Mouse (Mus musculus) lung, postnatal 14 days (tissue): Measurements from ENCODE around the gene C2cd4d.
A peak's percentile ranks its signal among the peaks of the same experiment; 100 is the strongest.

ENCODE experiments used
- DNase-seq: peaks from one replicate; pipeline ENCODE4 v3.0.0; 2021

The C2cd4d gene

DNA sequence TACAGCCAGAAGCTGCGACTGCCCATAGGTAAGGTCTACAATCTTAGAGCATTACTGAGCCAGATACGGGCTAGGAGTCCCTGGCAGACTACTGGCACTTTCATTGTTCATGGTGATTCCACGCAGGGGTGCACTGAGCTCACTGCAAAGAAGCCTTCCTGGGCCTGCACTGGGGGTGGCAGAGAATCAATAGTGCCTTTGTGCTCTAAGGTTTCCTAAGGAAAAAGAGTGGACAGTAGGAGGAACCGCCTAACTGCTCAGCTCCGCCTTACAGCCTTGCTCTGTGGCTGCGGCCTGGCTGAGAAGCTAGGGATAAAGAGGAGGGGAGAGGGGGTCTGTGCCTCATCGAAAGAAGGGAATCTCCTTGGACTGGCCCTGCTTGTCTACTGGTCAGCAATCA lies at the start of gene C2cd4d:
TSS of gene C2cd4d (plus strand) at position 301 of the 400 bp plus-strand sequence.
- no peak for DNase-seq

DNA sequence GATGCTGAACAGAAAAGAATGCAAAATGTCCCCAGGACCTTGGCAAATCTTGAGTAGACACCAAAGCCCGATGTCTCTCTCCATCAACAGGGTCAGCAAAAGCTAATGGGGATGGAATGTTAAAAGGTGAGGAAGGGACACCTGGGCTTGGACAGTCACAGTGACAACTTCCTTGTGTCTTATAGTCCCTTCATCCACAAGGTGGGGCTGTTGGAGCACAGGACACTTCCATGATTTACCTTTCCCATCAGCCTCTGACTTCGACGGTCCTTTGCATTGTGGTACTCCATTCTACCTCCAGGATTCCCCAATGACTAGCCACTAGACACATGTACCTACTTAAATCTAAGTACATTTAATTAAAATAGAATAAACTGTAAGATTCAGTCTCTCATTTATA lies 33.6 kb upstream of the C2cd4d start:
- DNase-seq = peak; percentile 8

DNA sequence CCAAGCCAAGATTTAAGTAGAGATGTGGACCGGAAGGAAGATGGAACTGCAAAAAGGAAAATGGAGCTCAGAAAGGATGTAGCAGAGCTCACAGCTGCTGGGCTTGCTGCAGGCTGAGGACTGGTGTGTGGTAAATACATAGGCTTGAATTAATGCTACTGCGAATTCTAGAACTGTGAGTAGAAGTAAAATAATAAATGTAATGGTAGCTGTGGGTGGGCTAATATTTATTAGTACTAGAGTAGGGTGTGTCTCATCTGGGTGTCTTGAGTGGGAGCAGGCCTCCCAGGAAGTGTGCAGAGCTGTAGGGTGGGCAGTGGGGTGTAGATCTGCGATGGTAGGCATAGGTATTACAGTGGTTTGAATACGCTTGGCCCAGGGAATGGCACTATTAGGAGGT lies 27.8 kb upstream of the C2cd4d start:
- DNase-seq = no peak

DNA sequence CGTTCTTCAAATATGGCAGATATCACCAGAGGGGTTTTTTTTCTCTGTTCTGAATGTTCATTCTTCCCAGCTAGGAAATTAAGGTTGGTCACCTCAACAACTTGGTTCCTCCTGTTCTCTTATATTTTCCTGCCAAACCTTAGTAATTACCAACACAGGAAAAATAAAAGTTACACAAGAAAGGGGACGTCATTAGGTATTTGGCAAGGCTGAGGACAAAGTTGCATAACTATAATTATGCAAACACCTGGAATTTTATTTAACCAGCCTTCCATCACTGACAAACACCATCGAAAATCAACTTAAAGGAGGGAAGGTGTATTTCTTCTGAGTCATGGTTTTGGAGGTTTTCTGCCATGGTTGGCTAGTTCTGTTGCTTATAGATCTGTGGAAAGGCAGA lies 23.7 kb upstream of the C2cd4d start:
- no peak for DNase-seq

DNA sequence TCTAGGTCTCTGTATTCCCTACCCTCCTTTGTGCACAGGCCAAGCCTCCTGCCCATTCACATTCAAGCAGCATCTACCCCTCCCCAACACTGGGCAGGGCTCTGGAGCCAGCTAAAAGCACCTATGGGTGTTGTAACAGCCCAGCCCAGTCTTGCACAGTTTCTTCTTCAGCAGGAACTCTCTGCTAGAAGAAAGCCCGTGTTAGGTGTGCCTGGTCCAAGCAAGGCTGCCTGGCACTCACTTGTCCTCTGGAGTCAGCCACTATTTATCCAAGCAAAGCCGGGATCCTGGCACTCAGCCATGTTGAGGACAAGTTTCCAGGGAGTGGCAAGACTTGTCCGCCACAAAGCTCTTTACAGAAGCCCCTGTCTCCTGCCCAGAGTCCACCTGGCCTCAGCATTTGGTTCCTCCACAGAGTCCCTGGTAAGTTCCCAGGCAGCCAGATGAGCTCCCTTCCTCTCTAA lies 20.2 kb upstream of the C2cd4d start, which contains the start of gene Them5:
TSS of gene Them5 (plus strand) at position 141 of the 464 bp plus-strand sequence.
- DNase-seq = peak; percentile 31

DNA sequence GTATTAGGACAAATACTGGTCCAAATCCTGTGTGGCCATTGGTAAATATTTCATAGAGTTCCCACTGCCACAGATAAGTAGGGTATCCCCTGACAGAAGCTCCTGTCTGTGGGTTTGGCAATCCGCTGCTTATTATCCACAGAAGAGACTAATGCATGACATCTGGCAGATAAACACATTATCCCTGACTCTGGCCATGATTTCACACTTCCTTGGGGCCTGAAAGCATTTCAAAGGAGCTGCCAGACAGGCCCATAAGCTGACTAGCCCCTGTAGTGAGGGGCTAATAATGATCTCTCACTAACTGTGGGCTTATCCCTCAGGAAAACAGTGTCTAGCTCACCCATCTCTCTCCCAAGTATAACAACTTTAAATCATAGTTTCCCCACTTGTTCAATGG lies 19.7 kb upstream of the C2cd4d start:
- no peak for DNase-seq

DNA sequence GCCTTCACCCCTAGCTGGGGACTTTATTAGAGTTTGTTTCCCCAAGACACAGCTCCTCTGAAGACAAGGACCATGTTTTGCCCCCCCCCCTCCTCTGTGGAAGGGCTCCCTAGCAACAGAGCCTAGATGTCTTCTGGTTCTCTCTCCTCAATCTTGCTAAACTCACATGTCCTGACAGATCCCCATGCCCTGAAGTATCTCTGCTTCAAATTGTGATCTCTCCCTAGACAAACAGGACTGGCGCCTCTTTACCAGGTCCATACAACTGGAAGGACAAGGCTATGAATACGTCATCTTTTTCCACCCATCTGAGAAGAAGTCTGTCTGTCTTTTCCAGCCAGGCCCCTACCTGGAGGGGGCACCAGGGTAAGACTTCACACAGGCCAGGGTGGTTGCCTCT lies 18.1 kb upstream of the C2cd4d start:
- DNase-seq = no peak

DNA sequence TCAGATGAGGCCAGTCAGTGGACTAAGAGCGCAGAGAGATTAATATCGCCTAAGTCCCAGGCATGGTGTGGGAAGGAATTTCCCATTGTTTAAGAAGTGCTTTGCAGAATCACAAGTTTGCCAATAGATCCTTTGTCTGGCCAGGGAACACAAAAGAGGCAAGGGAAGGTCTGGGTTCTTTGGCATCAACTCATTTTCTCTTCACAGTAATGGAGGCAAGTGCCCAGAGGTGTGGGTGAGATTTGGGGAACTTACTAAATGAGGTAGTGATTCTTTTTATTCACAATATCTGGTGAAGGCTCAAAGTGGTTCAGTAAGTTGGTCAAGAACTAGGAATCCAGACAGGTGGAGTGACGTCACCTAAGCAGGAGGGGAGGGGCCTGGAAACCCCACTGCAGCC lies 17.3 kb upstream of the C2cd4d start:
- DNase-seq = no peak

DNA sequence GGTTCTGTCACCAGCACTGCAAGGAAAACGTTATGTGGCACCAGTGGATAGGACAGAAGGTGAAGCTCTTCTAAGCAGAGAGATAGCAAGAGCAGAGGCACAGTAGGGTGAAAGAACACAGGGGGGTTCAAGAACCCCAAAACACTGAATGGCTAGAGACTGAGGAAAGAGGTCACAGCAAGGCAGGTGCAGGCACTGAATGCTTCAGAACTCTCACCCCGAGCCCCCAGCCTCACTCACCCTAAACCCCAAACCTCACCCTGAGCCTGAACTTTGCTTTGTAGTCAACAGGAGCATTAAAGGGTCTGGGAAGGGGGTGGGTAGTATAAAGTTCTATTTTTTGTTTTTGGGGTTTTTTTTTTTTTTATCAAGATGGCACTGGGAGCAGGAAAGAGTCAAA lies 14.1 kb upstream of the C2cd4d start:
- DNase-seq = no peak

DNA sequence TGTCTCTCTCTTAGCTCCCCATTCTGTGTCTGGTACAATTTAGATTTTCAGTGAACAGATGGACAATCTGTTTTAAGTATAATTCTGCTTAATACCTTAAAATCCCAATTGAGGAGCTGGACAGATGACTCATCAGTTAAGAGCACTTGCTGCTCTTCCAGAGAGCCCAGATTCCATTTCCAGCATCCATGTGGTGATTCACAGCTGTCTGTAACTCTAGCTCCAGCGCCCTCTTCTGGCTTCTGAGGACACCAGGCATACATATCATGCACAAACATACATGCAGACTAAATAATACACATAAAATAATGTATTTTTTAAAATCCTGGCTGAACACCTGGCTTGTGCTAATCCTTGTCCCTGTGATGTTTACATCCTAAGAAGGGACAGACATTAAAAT lies 1.4 kb upstream of the C2cd4d start:
- peak; percentile 37 for DNase-seq

DNA sequence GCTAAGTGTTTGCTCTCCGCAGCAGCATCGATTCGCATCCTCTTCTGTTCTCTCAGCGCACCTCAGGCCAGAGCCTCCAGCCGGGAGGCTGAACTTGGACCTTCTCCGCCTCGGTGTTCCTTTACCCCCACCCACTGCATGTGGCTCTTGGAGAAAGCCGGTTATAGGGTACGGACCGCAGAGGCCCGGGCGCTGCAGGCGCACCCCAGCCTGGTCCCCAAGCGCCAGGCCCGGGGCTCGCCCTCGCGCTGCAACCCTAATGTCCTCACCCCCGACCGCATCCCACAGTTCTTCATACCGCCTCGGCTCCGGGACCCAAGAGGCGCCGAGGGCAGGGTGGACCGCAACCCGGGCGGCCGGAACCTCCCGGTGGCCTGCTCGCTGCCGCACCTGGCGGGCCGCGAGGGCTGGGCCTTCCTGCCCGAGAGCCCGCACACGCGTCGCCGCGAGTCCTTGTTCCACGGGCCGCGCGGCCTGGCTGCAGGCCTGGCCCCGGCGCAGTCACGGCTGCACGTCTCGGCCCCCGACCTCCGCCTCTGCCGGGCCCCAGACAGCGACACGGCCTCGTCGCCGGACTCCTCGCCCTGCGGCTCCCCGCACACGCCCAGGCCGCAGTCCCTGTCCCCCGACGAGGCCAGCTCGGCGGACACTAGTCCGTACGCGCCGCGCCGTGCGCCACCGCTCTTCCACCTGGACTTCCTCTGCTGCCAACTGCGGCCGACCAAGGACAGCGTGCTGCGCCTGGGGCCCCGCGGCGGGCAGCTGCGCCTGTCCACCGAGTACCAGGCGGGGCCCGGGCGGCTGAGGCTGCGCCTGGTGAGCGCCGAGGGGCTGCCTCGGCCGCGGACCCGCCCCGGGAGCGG lies 1.3 kb downstream of the C2cd4d start:
- peak; percentile 34 for DNase-seq

DNA sequence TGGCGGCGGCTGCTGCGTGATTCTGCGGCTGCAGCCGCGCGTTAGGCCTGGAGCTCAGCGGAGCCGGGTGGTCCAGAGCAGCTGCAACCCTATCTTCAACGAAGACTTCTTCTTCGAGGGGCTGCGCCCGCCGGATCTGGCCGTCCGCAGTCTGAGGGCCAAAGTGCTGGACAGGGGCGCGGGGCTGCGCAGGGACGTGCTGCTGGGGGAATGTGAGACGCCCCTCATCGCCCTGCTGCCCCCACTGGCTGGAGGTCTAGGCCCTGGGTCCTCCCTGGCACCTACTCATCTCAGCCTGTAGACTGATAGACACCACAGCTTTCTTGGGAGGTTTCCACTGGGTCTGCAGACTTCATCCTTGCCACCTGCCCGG lies 1.9 kb downstream of the C2cd4d start:
- DNase-seq = no peak

DNA sequence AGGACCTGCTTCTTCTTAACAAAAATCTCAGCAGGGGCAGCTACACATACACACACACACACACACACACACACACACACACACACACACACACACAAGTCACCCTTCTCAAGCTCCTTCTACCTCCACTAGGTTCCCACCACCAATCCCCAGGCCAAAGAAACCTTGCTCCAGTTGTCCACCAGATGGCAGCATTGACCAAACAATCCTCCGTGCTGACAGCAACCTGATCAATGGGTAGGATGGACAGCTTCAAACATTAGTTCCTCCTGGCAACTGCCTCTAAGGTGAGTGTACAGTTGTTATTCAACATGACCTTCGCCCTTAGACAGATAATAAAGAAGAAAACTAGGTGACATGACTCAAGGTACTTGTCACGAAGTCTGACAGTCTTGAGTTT lies 4.5 kb downstream of the C2cd4d start:
- peak; percentile 83 for DNase-seq

DNA sequence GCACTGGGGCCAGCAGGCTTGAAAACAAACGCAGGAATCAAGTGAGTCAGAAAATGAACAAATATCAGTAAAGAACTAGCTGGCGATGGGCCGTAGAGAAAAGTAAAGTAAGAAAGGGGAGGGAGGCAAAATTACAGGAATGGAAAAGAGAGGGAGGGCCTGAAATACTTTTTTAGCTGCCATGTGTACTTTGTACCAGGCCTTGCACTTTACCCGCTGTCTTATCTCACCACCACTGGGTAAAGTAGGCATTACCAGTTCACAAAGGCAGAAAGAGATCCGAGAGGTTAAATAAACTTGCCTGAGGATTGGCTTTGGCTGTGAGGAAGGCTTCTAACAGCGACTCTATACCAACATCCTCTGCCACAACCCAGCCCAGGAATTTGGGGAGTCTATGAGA lies 5.3 kb downstream of the C2cd4d start:
- DNase-seq = no peak

DNA sequence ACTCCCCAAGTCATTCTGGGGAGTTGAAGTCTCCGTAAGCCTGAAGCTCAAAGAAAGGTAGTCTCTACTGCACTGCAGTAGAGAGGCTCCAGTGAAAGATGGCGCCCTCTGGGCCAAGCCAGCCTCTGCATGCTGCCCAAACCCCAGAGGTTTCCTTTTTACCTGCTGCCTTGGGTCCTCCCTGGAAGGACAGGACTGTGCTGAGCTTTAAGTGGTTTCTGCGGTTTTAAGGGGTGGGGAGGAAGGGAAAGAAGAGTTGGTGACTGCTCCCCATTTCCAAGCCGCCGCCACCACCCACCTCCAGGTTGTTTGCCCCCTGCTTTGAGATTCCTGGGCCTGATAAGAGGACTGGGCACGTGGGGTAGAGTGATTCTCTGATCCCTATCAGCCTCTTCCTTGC lies 6.4 kb downstream of the C2cd4d start:
- DNase-seq = no peak

DNA sequence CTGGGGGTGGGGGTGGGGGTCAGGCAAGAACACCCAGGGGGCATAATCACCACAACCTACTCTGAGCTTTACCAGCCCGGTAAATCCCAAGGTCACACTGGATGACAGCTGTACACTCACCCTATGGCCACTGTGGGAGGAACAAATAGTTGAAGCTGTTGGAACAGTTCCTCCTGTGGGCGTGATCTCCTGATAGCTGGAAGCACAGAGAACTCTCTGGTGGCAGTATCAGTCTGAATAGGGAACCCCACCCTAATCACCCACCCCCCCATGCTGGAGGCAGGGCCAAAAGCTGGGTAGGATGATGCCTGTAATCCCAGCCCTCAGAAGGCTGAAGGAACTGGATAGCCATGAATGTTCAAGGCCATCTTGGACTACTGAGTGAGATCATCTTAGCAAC lies 7.5 kb downstream of the C2cd4d start:
- DNase-seq = no peak

DNA sequence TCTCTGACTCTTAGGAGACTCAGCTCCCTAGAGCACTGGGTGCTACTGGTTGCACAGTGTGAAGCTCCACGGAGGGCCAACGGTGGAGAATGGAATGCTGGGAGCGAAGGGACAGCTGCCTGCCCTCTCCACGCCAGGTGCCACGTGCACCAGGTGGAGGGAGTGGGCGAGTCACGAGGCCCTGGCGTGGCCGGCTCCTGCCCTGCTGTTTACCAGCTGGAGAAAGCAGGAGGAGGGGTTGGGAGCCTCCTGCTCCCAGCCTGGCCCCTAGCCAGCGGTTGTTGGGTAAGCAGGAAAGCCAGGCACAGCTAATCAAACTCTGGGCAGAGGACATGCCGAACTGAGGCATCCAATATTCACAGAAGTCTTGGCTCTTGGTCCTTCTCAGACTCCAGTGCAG lies 9.4 kb downstream of the C2cd4d start:
- peak; percentile 85 for DNase-seq

DNA sequence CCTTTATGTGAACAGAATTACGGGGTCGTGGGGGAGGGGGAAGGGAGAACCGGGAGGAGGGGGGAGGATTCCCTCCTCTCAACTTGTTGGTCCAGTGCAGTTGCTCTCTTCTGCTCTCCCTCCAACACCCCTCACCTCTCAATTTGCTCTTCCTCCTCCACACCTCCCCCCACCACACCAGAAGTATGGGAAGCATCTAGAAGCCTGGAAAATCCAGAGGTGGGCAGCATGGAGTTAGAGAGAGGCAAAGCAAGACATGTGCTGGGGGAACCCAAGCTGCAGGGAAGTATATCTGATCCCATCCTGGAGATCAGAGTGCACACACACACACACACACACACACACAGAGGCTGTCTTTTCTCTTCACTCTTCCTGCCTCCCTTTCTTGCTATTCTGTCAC lies 9.8 kb downstream of the C2cd4d start:
- no peak for DNase-seq

DNA sequence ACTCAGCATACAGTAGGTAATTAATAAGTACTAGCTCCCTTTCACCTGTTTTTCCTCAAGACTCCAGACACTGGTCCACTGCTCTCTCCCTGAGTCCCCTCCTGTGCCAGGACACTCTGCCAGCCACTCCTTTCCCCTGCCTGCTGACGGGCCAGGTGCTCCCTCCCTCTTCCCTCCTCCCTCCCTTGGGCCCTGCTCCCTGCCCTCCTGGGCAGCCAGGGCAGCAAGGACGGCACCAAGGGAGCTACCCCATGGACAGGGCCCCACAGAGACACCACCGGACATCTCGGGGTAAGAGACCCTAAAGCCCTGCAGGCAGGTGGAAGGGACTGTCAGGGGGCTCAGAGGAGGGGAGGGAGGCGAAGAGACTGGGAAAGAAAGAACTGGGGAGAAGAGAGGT lies 10.4 kb downstream of the C2cd4d start, which contains the start of gene Rorc:
TSS of gene Rorc (plus strand) at position 154 of the 400 bp plus-strand sequence.
- DNase-seq = peak; percentile 49

DNA sequence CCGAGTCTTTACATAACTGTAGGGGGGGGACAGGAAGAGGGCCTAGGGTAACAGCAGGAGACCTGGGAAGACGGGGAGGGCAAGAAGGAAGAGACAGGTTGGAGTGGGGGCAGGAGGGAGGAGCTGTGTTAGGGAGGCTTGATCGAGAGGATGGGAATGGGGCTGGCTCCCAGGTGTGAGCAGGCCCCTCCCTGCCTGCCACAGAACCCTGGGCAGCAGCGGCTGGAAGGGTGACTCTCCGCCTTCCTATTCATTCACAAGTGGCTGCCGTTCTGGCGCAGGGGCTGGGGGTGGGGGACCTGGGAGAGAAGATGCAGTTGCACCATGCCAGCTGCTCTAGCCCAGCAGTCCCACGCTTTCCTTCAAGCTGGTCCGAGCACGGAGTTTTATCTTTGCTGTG lies 10.9 kb downstream of the C2cd4d start:
- peak; percentile 24 for DNase-seq

DNA sequence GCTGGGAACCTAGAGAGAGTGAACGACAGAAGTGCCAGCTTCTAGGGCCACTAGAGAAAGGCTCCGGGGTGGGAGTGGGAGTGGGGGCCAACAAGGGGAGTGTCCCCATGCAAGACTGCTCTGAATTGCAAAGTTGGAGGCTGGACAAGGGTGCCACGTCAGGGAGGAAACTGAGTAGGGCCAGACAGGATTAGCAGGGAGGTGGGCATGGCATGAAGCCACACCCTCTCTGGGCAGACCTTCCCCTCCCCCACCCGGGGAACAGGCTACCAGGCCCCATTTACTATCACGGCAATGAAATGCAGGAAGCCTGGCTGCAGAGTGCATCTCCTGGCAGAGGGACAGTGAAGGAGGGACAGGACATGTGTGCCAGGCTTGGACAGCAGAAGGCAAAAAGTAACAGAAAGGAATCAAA lies 11.4 kb downstream of the C2cd4d start:
- DNase-seq = peak; percentile 45

DNA sequence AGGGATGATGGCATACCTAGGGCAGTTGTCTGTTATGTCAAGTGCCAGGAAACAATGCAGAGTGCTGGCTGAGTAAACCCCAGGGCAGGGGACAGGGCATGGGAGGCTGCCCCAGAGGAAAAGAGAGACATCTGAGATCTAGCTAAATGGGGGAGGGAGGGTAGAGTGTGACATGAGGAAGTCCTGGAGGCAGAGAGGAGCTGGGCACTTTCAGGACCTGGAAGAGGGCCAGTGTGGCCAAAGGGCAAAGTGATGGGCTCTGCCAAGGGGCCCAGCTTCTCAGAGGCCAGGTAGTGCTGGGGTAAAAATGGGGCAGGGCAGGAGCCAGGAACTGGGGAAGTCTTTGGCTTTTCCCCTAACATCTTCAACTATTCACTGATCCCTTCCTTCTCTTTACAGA lies 12.4 kb downstream of the C2cd4d start:
- no peak for DNase-seq

DNA sequence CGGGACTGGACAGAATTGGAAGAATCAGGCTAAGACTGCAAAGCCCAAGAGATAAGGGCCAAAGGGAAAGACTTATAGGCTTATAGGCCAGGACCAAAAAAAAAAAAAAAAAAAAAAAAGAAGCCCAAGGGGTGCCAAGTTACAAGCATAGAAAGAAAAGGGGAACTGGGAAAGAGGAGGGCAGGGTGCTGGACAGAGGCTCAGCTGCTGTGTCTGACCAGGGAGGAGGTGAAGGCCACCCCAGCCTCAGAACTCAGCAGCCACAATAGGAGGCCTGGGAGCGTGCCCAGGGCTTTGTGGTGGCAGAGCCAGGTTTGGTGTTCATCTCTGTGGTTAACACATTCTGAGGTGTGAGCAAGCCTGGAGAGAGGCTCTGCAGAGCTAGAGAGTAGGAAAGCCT lies 12.9 kb downstream of the C2cd4d start:
- no peak for DNase-seq

DNA sequence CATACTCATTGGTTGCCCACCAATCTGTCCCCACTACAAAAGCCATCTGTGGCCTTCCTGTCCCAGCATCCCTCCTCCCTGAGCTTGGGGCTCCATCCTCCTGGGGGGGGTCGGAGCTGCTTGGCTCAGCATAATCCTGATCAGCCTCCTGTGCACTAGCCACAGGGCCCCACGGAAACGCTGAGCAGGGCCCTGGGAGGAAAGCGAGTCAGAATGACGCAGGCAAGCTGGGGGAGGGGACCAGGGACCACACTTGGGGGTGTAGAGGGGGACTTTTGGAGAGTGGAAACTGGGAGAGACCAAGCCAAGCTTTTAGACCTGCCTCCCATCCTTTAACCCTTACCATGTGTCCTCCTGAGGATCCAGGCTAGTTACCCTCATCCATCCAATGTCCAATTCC lies 13.6 kb downstream of the C2cd4d start:
- DNase-seq = no peak
